Mouse (Mus musculus): ENCODE measurements around the gene Sec61b. TPM values are rescaled to one million over a fixed set of nuclear protein-coding genes. Genes with fewer than 3 reads are reported as not detected.

Sec61b gene
- total RNA-seq, 2 experiments from 2014 or later, result 56.2 to 57.2 TPM

DNA sequence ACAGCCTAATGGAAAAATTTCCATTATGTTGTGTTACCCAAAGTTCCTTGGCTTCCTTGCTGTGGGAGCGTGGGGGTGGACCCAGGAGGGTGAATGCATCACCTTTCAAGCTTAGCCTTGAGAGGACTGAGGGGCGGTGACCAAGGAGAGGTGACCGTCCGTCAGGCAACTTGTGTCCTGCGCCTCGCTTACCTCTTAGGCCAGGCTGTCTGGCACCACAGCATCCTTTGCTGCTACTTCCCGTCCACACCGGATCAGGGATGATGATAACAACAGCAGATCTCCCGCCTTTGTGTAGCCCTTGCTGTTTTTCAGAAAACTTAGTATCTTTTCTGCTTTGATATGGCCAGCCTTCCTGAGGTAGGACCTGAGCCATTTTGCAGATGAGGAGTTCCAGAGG lies 6.1 kb downstream of the Sec61b start:
- DNase-seq, result no peak

DNA sequence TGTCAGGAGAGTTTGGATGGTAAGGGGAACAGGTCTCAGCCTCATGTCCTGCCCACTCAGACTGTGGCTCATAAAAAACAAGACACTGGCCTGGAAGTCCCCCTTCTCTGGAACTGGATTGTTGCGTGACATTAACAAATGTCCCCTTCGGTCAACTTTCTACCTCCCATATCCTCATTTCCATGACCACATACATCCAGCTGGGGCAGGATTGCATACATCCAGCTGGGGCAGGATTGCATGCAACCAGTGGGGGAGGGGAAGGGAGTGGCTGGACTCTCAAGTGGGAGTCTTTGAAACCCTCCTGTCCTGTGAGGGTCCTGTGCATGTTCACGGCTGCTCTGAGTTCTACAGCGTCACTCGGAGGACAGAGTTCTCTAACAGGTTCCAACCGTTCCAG lies 16.8 kb downstream of the Sec61b start:
- DNase-seq, result no peak

DNA sequence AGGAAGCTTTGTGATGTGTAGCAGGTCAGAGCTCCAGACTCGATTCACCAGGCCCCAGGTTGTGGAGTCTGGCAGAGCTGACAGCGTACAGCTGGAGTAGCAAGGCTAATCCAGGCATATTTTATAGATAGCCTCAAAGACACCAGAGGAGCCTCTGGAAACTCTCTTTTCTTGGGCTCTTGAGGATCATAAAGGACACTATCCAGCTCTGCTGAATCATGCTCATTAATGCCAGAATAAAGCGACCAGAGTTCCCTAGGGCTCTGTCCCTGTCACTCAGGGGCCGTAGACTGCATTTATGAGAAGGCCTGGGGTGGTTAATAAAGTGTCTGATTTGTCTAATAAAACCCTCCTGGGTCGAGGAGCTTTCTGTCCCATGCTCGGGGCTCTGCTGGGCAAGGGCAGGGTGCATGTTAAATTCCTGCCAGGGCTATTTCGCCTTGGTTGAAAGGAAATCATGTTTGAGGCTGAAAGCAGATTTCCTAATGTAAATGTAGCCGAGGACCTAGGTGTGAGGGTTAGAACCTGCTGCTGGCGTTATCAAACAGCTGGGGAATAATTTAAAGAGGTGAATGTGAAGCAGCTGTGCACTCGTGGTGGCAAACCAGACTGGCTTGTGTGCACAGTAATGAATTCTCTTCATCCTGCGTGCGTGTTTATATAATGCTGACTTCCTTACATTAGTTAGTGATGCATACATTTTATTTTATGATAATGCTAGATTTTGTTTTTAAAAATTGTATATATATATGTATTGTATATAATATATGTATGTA lies 18.0 kb downstream of the Sec61b start:
- no peak for DNase-seq

DNA sequence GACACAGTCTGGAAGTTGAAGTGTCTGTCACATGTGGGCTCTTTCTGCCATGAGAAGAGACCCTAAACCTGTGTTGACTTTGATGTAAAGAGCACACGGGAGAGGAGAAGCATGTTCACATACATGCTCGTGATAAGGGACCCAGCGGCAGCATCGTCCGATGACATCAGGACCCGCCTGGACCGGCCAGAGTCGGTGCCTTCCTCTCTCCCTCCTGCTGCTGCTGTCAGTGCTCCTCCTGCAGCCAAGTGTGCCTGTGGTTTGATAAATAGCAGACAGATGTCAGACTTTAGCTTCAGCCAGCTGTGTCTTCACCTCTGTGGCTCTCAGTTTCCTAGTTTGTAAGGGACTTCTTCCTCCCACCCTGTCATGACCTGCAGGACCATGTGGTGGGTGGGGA lies 19.0 kb downstream of the Sec61b start:
- DNase-seq, result no peak

DNA sequence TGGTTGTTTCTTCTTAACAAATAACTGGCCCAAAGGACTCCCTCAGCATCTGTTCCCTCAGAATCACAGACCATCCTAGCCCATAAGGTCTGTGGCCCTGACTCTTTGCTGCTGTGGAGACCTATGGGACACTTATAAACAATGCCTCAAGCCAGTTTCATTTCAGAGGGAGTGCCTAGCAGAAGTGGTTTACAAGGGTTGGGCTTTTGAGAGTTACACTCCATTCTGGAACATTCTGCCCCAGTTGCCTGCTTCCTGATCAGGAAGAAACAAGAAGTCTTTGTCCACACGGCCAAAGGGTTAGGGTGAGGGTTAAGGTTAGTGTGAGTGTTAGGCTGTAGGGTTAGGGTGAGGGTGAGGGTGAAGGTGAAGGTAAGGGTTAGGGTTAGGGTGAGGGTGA lies 19.7 kb downstream of the Sec61b start:
- DNase-seq, result no peak

DNA sequence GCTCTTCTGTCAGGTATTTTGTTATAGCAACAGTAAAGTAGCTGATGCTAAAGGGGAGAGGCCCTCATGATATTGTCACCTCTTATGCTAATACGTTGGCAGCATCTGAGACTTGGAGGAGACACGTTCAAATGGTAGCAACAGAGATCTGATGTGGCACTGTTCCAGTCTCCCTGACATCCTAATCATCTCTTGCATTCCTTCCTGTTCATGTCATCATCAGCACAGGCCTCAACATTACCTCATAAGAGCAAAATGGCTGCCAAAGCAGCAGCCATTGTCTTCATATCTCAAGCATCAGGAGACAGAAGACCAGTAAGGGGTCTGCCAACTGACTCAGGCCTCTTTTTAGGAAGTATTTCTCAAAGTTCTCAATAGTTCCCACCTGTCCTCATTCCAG lies 20.2 kb downstream of the Sec61b start:
- DNase-seq, result no peak

DNA sequence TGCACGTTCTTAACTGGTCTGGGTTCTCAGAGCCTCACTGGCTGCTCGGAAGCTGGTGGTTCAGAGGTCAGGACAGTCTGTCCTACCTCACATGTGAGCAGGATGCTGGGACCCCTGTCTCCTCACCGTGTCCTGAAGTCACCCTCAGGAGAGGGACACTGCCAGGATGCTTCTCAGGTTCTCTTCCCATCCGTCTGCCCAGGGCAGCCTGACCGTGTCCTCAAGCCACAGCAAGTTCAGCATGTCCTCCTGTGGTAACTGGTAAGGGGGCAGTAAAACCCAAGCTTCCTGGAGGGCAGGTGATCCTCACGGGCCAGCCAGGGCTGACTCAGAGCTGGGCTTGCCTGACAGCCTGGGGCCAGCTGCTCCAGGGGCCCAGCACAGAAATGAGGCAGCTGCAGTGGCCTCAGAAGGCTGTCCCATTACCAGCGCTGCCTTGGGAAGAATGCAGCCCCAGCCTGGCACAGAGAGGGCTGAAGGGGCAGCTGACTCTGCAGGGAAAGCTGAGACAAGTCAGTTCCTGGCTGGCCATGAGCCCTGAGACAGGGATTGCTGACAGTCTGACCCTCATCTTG lies 23.4 kb downstream of the Sec61b start:
- DNase-seq, result peak; percentile 59

DNA sequence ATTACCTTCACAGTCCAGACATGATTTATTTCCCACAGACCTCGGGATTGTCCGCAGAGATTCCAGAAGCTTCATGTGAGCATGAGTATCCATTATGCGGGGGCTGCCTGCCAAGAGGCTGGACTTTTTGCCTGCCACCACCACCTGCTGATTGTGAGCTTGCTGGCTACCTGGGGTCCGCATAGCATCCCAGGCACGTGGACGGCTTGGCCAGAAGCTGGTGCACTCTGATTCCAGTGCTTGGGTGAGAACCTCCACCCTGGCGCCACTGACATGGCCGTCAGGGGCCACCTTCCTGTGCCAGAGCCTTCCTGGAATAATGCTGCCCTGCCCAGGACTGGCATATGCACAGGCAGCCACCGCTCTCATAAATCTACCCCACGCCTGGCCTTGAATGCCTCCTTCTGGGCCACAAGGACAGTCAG lies 24.7 kb downstream of the Sec61b start:
- DNase-seq, result peak; percentile 55

DNA sequence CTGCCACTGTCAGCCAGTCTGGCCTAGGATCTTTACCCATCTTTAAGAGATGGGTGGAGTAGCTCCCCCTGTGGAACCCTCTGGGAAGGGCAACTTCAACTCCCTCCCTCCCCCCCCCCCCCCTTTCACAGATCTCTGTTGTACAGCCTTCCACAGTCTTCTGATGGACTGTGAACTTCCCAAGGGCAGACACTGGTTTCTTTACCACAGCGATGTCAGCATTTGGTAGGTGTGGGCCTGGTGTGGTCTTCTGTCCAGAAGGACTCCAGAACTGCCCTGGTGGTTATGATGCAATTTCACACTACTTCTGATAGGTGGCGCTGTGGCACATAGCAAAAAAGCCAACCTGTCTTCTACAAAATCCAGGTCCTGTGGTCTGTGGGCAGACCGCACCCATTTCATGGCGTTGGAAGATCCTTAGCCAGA lies 28.1 kb downstream of the Sec61b start:
- peak; percentile 33 for DNase-seq

DNA sequence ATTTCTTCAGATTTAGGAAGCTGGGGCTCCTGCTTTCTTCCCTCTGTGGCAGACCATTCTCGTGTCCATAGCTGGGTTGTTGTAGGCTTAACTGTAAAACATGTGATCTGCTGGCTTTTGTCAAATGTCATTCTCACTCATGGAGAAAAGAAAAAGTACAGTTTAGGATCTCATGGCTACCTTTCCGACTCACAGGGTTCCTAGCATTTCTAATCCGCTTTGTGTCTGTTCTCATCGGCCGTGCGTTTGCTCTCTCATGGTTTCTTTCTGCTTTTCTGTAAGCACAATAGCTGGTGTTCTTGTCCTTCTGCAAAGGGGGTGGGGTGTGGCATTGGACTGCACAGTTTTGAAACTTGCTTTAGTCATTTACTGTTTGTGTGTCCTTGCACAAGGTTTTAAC lies 28.6 kb downstream of the Sec61b start:
- DNase-seq, result no peak

DNA sequence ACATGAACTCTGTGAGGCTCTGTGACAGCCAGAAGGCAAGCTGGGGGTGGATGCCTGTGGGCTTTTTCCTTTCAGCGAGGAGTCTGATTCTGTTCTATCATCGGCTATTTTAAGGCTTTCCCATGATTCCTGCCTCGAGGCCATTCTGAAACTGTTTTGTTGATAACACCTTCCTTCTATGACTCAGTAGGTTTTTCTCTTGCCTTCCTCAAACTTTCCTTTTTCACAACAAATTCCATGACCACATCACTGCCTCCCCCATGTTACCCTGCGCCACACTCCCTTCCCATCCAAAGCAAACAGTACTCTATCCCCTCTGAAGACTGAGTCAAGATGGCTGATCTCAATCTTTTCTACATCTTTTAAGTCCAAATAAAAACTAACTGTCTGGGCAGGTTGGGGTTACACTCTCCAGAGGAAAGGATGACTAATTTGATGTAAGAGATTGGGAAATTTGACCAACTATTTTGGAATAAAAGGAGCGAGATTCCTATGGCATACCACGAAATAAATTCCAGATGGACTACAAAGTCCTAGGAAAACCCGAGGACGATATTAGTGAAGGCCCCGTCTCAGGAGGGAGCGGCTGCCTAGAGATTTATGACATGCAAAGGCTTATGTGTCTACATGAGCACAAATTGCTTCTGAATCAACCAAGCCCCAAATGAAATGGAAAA lies 30.5 kb downstream of the Sec61b start:
- DNase-seq, result no peak

DNA sequence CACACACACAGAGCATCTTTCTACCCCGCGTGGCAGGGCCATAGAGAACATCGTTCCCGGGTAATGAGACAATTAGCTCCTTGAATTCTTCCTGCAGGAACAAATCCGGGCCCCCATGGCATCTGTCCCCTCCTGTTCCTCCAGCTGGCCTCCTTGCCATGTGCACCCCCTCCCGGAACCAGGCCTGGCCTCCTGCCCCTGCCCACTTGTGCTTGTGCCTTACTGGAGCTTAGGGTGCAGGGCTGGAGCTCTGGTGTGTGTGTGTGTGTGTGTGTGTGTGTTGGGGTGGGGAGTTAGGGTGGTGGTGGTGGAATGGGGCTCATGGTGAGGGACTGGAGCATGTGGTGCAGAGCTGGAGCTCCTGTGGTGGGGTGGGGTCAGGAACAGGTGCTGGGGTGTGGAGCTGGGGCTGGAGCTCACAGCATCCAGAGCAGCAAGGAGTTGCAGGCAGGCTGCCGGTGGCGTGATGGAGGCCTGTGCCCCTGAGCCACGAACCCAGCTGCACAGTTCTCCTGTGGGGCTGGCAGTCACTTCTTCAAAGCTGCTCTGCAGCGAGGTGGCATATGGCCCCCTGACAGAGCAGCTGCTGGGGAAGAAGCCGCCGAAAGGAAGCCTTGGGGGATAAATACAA lies 44.2 kb downstream of the Sec61b start:
- DNase-seq, result no peak

DNA sequence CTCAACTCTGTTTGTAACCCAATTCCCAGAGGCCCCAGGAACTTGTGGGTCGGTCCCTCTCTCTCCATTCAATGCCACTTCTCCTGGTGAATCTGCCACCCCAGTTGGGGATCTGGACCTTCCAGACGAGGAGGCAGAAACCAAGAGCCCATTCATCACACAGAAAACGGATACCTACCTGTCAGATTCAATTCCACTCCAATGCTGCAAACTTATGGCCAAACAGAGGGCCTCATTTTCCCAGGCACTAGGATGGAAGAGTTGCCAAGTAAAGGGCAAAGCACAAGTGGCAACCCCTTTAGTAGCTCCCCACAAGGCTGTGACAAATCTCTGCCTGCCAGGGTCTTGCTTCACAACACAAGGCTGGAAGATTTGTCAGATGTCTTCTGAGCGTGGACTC lies 45.6 kb downstream of the Sec61b start:
- DNase-seq, result no peak

DNA sequence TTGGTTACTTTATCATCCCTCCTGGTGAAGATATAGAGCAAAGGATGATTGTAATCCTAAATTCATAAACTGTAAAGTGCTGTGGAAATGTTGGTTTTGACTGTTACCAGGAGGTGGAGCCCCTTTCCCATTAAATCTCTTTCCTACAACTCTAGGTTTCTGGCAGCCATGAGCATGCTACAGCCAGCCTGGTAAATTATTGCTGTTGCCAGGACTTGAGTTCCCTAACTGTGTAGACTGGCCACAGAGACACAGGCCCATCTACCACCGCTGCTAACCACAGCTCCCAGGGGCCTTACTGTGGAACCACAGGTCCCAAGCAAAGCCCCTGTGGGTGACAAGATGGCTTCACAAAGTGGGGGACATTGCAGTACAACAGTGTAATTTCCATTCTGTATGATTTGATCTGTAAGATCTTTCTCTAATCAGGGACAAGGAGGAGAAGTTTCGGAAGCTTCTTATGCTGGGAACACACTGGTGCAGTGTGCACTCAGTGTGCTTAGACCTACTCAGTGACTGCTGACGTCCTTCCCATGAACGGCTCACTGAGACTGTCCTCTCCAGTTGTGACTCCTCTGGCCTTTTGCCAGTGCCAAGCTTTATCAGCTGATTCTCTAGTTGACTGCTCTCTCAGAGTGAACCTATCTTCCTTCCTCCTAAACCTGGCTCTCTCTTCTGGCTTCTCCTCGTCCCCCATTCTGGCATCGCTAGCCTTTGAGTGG lies 47.6 kb downstream of the Sec61b start:
- DNase-seq, result peak; percentile 18

DNA sequence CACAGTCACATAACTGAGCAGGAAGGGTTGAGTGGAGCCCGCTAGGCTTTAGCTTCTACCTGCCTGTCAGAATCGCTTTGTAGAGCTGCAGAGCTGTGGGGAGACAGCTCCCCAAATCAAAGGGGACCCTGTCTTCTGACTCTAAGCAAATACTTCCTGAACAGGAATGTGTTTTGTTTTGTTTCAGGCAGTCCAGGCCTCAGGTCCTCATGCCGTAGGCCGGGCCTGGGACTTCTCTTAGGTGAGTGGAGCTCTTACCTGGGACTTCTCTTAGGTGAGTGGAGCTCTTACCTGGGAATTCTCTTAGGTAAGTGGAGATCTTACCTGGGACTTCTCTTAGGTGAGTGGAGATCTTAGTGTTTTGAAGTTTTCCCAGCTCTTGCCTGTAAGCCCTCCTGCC lies 55.4 kb downstream of the Sec61b start:
- no peak for DNase-seq

Other genes with a start within 250 kb of the Sec61b start
- gene Tgfbr1, start 121.4 kb upstream of the Sec61b start, total RNA-seq (2021), result 10 to 100 TPM; 24.3 to 30.5 TPM
- 10 to 100 TPM; 17.2 to 20.1 TPM for gene Alg2, start 325 bp upstream of the Sec61b start, total RNA-seq (2021)